Mouse (Mus musculus): Measurements from ENCODE around the gene Hint1. TPM values are rescaled to one million over a fixed set of nuclear protein-coding genes. Genes with fewer than 3 reads are reported as not detected.

Hint1 gene
- total and polyA plus RNA-seq, 2 experiments from 2014 or later, result 779 to 923 TPM

- peak overlapping the region; percentile 73 for H3K4me2 ChIP-seq (ENCODE audit: low read depth, low read length)
- DNase-seq (ENCODE audit: low spot score) (peak; percentile 58), ATAC-seq (ENCODE audit: insufficient read depth, low read depth) (no peak)
- 24% methylated on average over 11 of the region's 11 CpGs for WGBS
- 0 out of 2 replicates have a peak, but pooled peaks cover 10% of the 10 kb centered on the region for H3K4me1 ChIP-seq (ENCODE audit: control insufficient read depth, insufficient read depth)
- H3K9me3 ChIP-seq (replicated peaks; ENCODE audit: control insufficient read depth, low read length), result no peaks in the 10 kb centered on the region
- no peaks in the 10 kb centered on the region for H3K36me3 ChIP-seq (replicated peaks; ENCODE audit: control insufficient read depth, insufficient read depth, low read length)
- peak overlapping the region; percentile 70 for H3K4me3 ChIP-seq (ENCODE audit: low read depth, low read length)
- peak overlapping the region; percentile 71 for H3K27ac ChIP-seq (ENCODE audit: low read depth)
- H3K9ac ChIP-seq (replicated peaks; ENCODE audit: low read depth, low read length), result peak overlapping the region; percentile 67
- TF ChIP-seq EP300 (IDR thresholded peaks at IDR 0.05; ENCODE audit: low read depth), result no peak
- TF ChIP-seq CTCF (IDR thresholded peaks at IDR 0.05; ENCODE audit: low read depth), result peak; percentile 60
- H3K27me3 ChIP-seq (ENCODE audit: control insufficient read depth, insufficient read depth, low read length), result no peaks in the 10 kb centered on the region
These were observed 6.6 kb upstream of the Hint1 start for GRCm38 (mm10) chr11:54859322-54860165.

DNA sequence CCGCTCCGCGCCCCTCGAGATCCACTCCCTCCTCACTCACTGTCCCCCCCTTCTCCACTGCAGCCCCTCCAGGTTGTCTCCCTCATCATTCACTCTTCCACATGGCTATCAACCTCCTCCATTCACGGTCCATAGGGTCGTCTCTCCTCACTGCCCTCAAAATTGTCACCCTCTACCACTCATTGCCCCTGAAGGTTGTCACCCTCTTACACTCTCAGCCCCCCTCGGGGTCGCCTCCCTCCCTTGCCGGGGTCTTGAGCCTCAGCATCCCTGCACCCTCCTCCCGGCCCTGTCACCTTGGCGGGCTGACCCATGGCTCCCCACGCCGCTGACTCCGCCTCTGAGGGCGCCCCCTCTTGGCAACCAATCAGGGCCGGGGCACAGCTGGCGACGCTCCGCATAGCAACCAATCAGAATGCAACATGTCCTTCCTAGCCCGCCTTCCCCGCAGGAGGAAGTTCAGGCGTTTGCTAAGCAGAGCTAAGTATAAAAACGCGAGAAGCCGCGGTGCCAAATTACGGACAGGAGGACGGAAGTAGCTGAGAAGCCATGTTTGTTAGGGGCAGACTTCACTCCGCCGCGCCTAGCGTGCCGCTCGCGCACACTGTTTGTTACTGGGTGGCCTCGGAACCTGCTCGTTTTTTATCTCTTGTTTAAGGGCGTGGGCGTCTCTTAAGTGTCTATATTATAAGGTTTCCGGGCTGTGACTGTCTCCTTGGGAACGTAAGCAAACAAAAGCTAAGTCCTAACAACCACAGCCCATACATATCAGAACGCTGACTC is 5.7 kb upstream of the Hint1 start, which contains the start of gene Lyrm7:
TSS of gene Lyrm7 (minus strand) at position 661 of the 783 bp plus-strand sequence.
- peak within 1 kb of the TSS; percentile 73 for H3K4me2 ChIP-seq (ENCODE audit: low read depth, low read length)
- H3K36me3 ChIP-seq (replicated peaks; ENCODE audit: control insufficient read depth, insufficient read depth, low read length), result no peaks in the 10 kb centered on the region
- peak; percentile 80 for TF ChIP-seq EP300 (IDR thresholded peaks at IDR 0.05; ENCODE audit: low read depth)
- TF ChIP-seq CTCF (IDR thresholded peaks at IDR 0.05; ENCODE audit: low read depth), result 0 out of 2 replicates have a peak, but pooled peaks have one; percentile 12
- H3K9ac ChIP-seq (replicated peaks; ENCODE audit: low read depth, low read length), result peak within 1 kb of the TSS; percentile 67
- 0 out of 2 replicates have a peak, but pooled peaks cover 10% of the 10 kb centered on the region for H3K4me1 ChIP-seq (ENCODE audit: control insufficient read depth, insufficient read depth)
- no peaks in the 10 kb centered on the region for H3K9me3 ChIP-seq (replicated peaks; ENCODE audit: control insufficient read depth, low read length)
- peak within 1 kb of the TSS; percentile 80 for H3K27ac ChIP-seq (ENCODE audit: low read depth)
- peak; percentile 99 for DNase-seq (ENCODE audit: low spot score)
- H3K27me3 ChIP-seq (ENCODE audit: control insufficient read depth, insufficient read depth, low read length), result no peaks in the 10 kb centered on the region
- peak within 1 kb of the TSS; percentile 70 for H3K4me3 ChIP-seq (ENCODE audit: low read depth, low read length)
- ATAC-seq (ENCODE audit: insufficient read depth, low read depth), result peak; percentile 98
- 1% methylated on average over 42 of the region's 42 CpGs for WGBS

GRCm38 (mm10) chr11:54861471-54862420 is 4.4 kb upstream of the Hint1 start:
- no peak overlapping the region for H3K9ac ChIP-seq (replicated peaks; ENCODE audit: low read depth, low read length)

GRCm38 (mm10) chr11:54862621-54863520 is 3.3 kb upstream of the Hint1 start:
- H3K9ac ChIP-seq (replicated peaks; ENCODE audit: low read depth, low read length), result no peak overlapping the region
- no peaks in the 10 kb centered on the region for H3K27me3 ChIP-seq (ENCODE audit: control insufficient read depth, insufficient read depth, low read length)
- H3K27ac ChIP-seq (ENCODE audit: low read depth), result no peak overlapping the region
- ATAC-seq (ENCODE audit: insufficient read depth, low read depth) (no peak), DNase-seq (ENCODE audit: low spot score) (peak; percentile 47)
- H3K4me1 ChIP-seq (ENCODE audit: control insufficient read depth, insufficient read depth), result 0 out of 2 replicates have a peak, but pooled peaks cover 13% of the 10 kb centered on the region
- WGBS, result 40% methylated on average over 10 of the region's 10 CpGs
- no peak overlapping the region for H3K4me3 ChIP-seq (ENCODE audit: low read depth, low read length)
- no peaks in the 10 kb centered on the region for H3K9me3 ChIP-seq (replicated peaks; ENCODE audit: control insufficient read depth, low read length)
- no peak overlapping the region for H3K4me2 ChIP-seq (ENCODE audit: low read depth, low read length)
- TF ChIP-seq CTCF (IDR thresholded peaks at IDR 0.05; ENCODE audit: low read depth), result peak; percentile 71
- no peak for TF ChIP-seq EP300 (IDR thresholded peaks at IDR 0.05; ENCODE audit: low read depth)
- no peaks in the 10 kb centered on the region for H3K36me3 ChIP-seq (replicated peaks; ENCODE audit: control insufficient read depth, insufficient read depth, low read length)

More at GRCm38 (mm10) chr11:54861471-54862420, 4.4 kb upstream of the Hint1 start:
- 90% methylated on average over 5 of the region's 5 CpGs for WGBS
- H3K27me3 ChIP-seq (ENCODE audit: control insufficient read depth, insufficient read depth, low read length), result no peaks in the 10 kb centered on the region
- no peak for DNase-seq (ENCODE audit: low spot score)
- H3K36me3 ChIP-seq (replicated peaks; ENCODE audit: control insufficient read depth, insufficient read depth, low read length), result no peaks in the 10 kb centered on the region
- H3K4me1 ChIP-seq (ENCODE audit: control insufficient read depth, insufficient read depth), result 0 out of 2 replicates have a peak, but pooled peaks cover 10% of the 10 kb centered on the region
- peak overlapping the region; percentile 80; the same call in 1 of the 2 replicates for H3K27ac ChIP-seq (ENCODE audit: low read depth)
- TF ChIP-seq CTCF (IDR thresholded peaks at IDR 0.05; ENCODE audit: low read depth) (no peak), EP300 (IDR thresholded peaks at IDR 0.05; ENCODE audit: low read depth) (no peak)
- H3K9me3 ChIP-seq (replicated peaks; ENCODE audit: control insufficient read depth, low read length), result no peaks in the 10 kb centered on the region
- no peak for ATAC-seq (ENCODE audit: insufficient read depth, low read depth)
- no peak overlapping the region for H3K4me3 ChIP-seq (ENCODE audit: low read depth, low read length)
- peak overlapping the region; percentile 73 for H3K4me2 ChIP-seq (ENCODE audit: low read depth, low read length)

Data from heart, postnatal 0 days (tissue).